Mouse (Mus musculus) lung, postnatal 0 days (tissue): ENCODE measurements around the gene Gapvd1.

Experiments
- CTCF ChIP-seq: IDR thresholded peaks from 2 replicates; pipeline ENCODE4 v1.5.1; 2016; ENCODE audit warnings: antibody characterized with exemption, mild to moderate bottlenecking
- EP300 ChIP-seq: IDR thresholded peaks from 2 replicates; pipeline ENCODE4 v1.6.1; 2016; ENCODE audit warnings: antibody characterized with exemption, mild to moderate bottlenecking, control low read depth

- TF ChIP-seq CTCF (no peak), EP300 (no peak)
These were observed 19.5 kb upstream of the Gapvd1 start for GRCm38 (mm10) chr2:34774493-34774892.
